Mouse (Mus musculus): ENCODE results near the gene Lman2. TPM values are rescaled to one million over a fixed set of nuclear protein-coding genes. Genes with fewer than 3 reads are reported as not detected.

The Lman2 gene
- polyA plus RNA-seq, 1 experiment from 2014 or later: 58.0 TPM

- Histone ChIP-seq H3K4me3 (no peak overlapping the region), H3K9ac (replicated peaks) (no peak overlapping the region), H3K9me3 (no peaks in the 10 kb centered on the region), H3K4me2 (replicated peaks) (no peak overlapping the region), H3K27me3 (no peaks in the 10 kb centered on the region), H3K4me1 (no peaks in the 10 kb centered on the region), H3K36me3 (no peaks in the 10 kb centered on the region), H3K27ac (replicated peaks) (no peak overlapping the region)
- no peak for ATAC-seq (replicated peaks)
- WGBS: 71% methylated on average over 4 of the region's 4 CpGs
Measured at GRCm38 (mm10) chr13:55392933-55393332, 30.4 kb upstream of the Lman2 start.

GRCm38 (mm10) chr13:55391626-55392029 lies 29.0 kb upstream of the Lman2 start:
- no peak overlapping the region for H3K4me3 ChIP-seq
- H3K4me1 ChIP-seq: no peaks in the 10 kb centered on the region
- no peak overlapping the region for H3K4me2 ChIP-seq (replicated peaks)
- WGBS: 73% methylated on average over 1 of the region's 1 CpGs
- no peak overlapping the region for H3K9ac ChIP-seq (replicated peaks)
- H3K9me3 ChIP-seq: no peaks in the 10 kb centered on the region
- H3K27me3 ChIP-seq: no peaks in the 10 kb centered on the region
- ATAC-seq (replicated peaks): no peak
- no peak overlapping the region for H3K27ac ChIP-seq (replicated peaks)
- no peaks in the 10 kb centered on the region for H3K36me3 ChIP-seq

GRCm38 (mm10) chr13:55390644-55391043 lies 28.1 kb upstream of the Lman2 start:
- H3K4me3 ChIP-seq: no peak overlapping the region
- no peaks in the 10 kb centered on the region for H3K36me3 ChIP-seq
- H3K4me1 ChIP-seq: no peaks in the 10 kb centered on the region
- WGBS: 85% methylated on average over 3 of the region's 3 CpGs
- no peaks in the 10 kb centered on the region for H3K9me3 ChIP-seq
- H3K4me2 ChIP-seq (replicated peaks): no peak overlapping the region
- no peaks in the 10 kb centered on the region for H3K27me3 ChIP-seq
- H3K27ac ChIP-seq (replicated peaks): no peak overlapping the region
- no peak for ATAC-seq (replicated peaks)
- H3K9ac ChIP-seq (replicated peaks): no peak overlapping the region

- Histone ChIP-seq H3K4me1 (no peaks in the 10 kb centered on the region), H3K4me3 (no peak overlapping the region), H3K9ac (replicated peaks) (no peak overlapping the region), H3K27me3 (peaks cover 31% of the 10 kb centered on the region), H3K4me2 (replicated peaks) (no peak overlapping the region), H3K27ac (replicated peaks) (no peak overlapping the region), H3K9me3 (no peaks in the 10 kb centered on the region), H3K36me3 (no peaks in the 10 kb centered on the region)
- WGBS: 87% methylated on average over 4 of the region's 4 CpGs
- ATAC-seq (replicated peaks): no peak
Measured at GRCm38 (mm10) chr13:55381790-55382189, 19.2 kb upstream of the Lman2 start.

GRCm38 (mm10) chr13:55378907-55379580 lies 16.5 kb upstream of the Lman2 start:
- Histone ChIP-seq H3K9ac (replicated peaks) (no peak overlapping the region), H3K4me3 (no peak overlapping the region), H3K4me1 (no peaks in the 10 kb centered on the region), H3K4me2 (replicated peaks) (no peak overlapping the region), H3K9me3 (no peaks in the 10 kb centered on the region), H3K27ac (replicated peaks) (no peak overlapping the region), H3K36me3 (no peaks in the 10 kb centered on the region), H3K27me3 (peaks cover 34% of the 10 kb centered on the region)
- WGBS: 6% methylated on average over 32 of the region's 32 CpGs
- ATAC-seq (replicated peaks): no peak

- ATAC-seq (replicated peaks): no peak
- Histone ChIP-seq H3K36me3 (no peaks in the 10 kb centered on the region), H3K4me2 (replicated peaks) (no peak overlapping the region), H3K27me3 (peaks cover 28% of the 10 kb centered on the region), H3K4me3 (no peak overlapping the region), H3K4me1 (no peaks in the 10 kb centered on the region), H3K27ac (replicated peaks) (no peak overlapping the region), H3K9me3 (no peaks in the 10 kb centered on the region), H3K9ac (replicated peaks) (no peak overlapping the region)
- 65% methylated on average over 2 of the region's 2 CpGs for WGBS
Measured at GRCm38 (mm10) chr13:55375877-55376276, 13.3 kb upstream of the Lman2 start.

GRCm38 (mm10) chr13:55374206-55374924 lies 11.8 kb upstream of the Lman2 start:
- H3K4me3 ChIP-seq: no peak overlapping the region
- no peak overlapping the region for H3K9ac ChIP-seq (replicated peaks)
- ATAC-seq (replicated peaks): no peak
- H3K36me3 ChIP-seq: no peaks in the 10 kb centered on the region
- no peaks in the 10 kb centered on the region for H3K4me1 ChIP-seq
- 75% methylated on average over 6 of the region's 6 CpGs for WGBS
- H3K9me3 ChIP-seq: no peaks in the 10 kb centered on the region
- H3K27me3 ChIP-seq: peaks cover 19% of the 10 kb centered on the region
- H3K4me2 ChIP-seq (replicated peaks): no peak overlapping the region
- H3K27ac ChIP-seq (replicated peaks): no peak overlapping the region

GRCm38 (mm10) chr13:55371740-55372139 lies 9.2 kb upstream of the Lman2 start:
- Histone ChIP-seq H3K27me3 (0 out of 2 replicates have a peak, but pooled peaks cover 11% of the 10 kb centered on the region), H3K9ac (replicated peaks) (no peak overlapping the region), H3K9me3 (no peaks in the 10 kb centered on the region), H3K27ac (replicated peaks) (no peak overlapping the region), H3K36me3 (no peaks in the 10 kb centered on the region), H3K4me3 (no peak overlapping the region), H3K4me2 (replicated peaks) (no peak overlapping the region), H3K4me1 (no peaks in the 10 kb centered on the region)
- 53% methylated on average over 5 of the region's 5 CpGs for WGBS
- no peak for ATAC-seq (replicated peaks)

- Histone ChIP-seq H3K4me3 (no peak overlapping the region), H3K27me3 (0 out of 2 replicates have a peak, but pooled peaks cover 11% of the 10 kb centered on the region), H3K4me2 (replicated peaks) (no peak overlapping the region), H3K4me1 (no peaks in the 10 kb centered on the region), H3K9me3 (no peaks in the 10 kb centered on the region), H3K36me3 (no peaks in the 10 kb centered on the region), H3K9ac (replicated peaks) (no peak overlapping the region), H3K27ac (replicated peaks) (no peak overlapping the region)
- WGBS: 71% methylated on average over 8 of the region's 8 CpGs
- ATAC-seq (replicated peaks): no peak
Measured at GRCm38 (mm10) chr13:55371007-55371681, 8.6 kb upstream of the Lman2 start.

GRCm38 (mm10) chr13:55370234-55370633 lies 7.7 kb upstream of the Lman2 start:
- no peaks in the 10 kb centered on the region for H3K4me1 ChIP-seq
- no peak overlapping the region for H3K27ac ChIP-seq (replicated peaks)
- no peak for ATAC-seq (replicated peaks)
- no peaks in the 10 kb centered on the region for H3K9me3 ChIP-seq
- no peak overlapping the region for H3K9ac ChIP-seq (replicated peaks)
- WGBS: 68% methylated on average over 3 of the region's 3 CpGs
- H3K4me2 ChIP-seq (replicated peaks): no peak overlapping the region
- H3K4me3 ChIP-seq: no peak overlapping the region
- H3K36me3 ChIP-seq: no peaks in the 10 kb centered on the region
- H3K27me3 ChIP-seq: peaks cover 13% of the 10 kb centered on the region; the same call in 1 of the 2 replicates

- Histone ChIP-seq H3K27me3 (peaks cover 14% of the 10 kb centered on the region; the same call in 1 of the 2 replicates), H3K27ac (replicated peaks) (no peak within 1 kb of the TSS)
- WGBS: 62% methylated on average over 13 of the region's 13 CpGs
Measured at GRCm38 (mm10) chr13:55369531-55370114, 7.0 kb upstream of the Lman2 start, which contains the start of gene Rgs14. Gene Rgs14 (plus strand): TSS chr13:55369732.

GRCm38 (mm10) chr13:55368401-55368800 lies 5.8 kb upstream of the Lman2 start:
- Histone ChIP-seq H3K4me3 (no peak overlapping the region), H3K4me1 (no peaks in the 10 kb centered on the region), H3K4me2 (replicated peaks) (no peak overlapping the region), H3K27me3 (peaks cover 10% of the 10 kb centered on the region; the same call in 1 of the 2 replicates), H3K36me3 (no peaks in the 10 kb centered on the region), H3K9ac (replicated peaks) (no peak overlapping the region), H3K27ac (replicated peaks) (no peak overlapping the region), H3K9me3 (no peaks in the 10 kb centered on the region)
- 82% methylated on average over 7 of the region's 7 CpGs for WGBS
- no peak for ATAC-seq (replicated peaks)

More at GRCm38 (mm10) chr13:55369531-55370114, 7.0 kb upstream of the Lman2 start, which contains the start of gene Rgs14:
- Histone ChIP-seq H3K4me1 (no peaks in the 10 kb centered on the region), H3K4me2 (replicated peaks) (no peak within 1 kb of the TSS), H3K4me3 (no peak within 1 kb of the TSS), H3K36me3 (no peaks in the 10 kb centered on the region), H3K9me3 (no peaks in the 10 kb centered on the region), H3K9ac (replicated peaks) (no peak within 1 kb of the TSS)
- no peak for ATAC-seq (replicated peaks)

Measured in forebrain, embryonic 15.5 days (tissue).